Comparison of ENCODE assay signal across 11 mouse cellular contexts in genomic region chr11:97816176-97816575, GRCm38 (mm10). TPM values are rescaled to one million over a fixed set of nuclear protein-coding genes. Genes with fewer than 3 reads are reported as not detected.
DNase-seq lines count a peak whose midpoint lies in the region; ATAC-seq lines count a peak whose summit lies in the region.
"Had no signal": no experiment of that assay in that cellular context is flagged by ENCODE, and none has a peak within 500 bp of the region (broad histone marks: within the 10 kb centered on the region; RNA-seq: fewer than 3 reads in every experiment).

No protein-coding gene starts in this region.

- WGBS in hindbrain, embryonic 10.5 days = 80% methylated on average over 5 of the region's 5 CpGs
- WGBS in hindbrain, embryonic 13.5 days = 79% methylated on average over 5 of the region's 5 CpGs
- 70% methylated on average over 5 of the region's 5 CpGs for WGBS in lung, embryonic 16.5 days
- 49% methylated on average over 5 of the region's 5 CpGs for WGBS in embryonic facial prominence, embryonic 15.5 days
- 57% methylated on average over 5 of the region's 5 CpGs for WGBS in stomach, embryonic 16.5 days

- H3K4me2 ChIP-seq in hindbrain, embryonic 13.5 days = no peak overlapping the region
- no peak overlapping the region for H3K4me2 ChIP-seq in lung, embryonic 16.5 days (ENCODE audit: low read depth, low read length)
- H3K4me2 ChIP-seq in embryonic facial prominence, embryonic 15.5 days (replicated peaks) = peak overlapping the region; percentile 0; the same call in 1 of the 2 replicates
- no peak overlapping the region for H3K4me2 ChIP-seq in stomach, embryonic 16.5 days (ENCODE audit: low read depth, low read length)

- no peaks in the 10 kb centered on the region for H3K9me3 ChIP-seq in hindbrain, embryonic 10.5 days
- H3K9me3 ChIP-seq in hindbrain, embryonic 13.5 days = no peaks in the 10 kb centered on the region
- H3K9me3 ChIP-seq in lung, embryonic 16.5 days (ENCODE audit: control insufficient read depth, low read length) = no peaks in the 10 kb centered on the region
- H3K9me3 ChIP-seq in embryonic facial prominence, embryonic 15.5 days (replicated peaks) = no peaks in the 10 kb centered on the region
- H3K9me3 ChIP-seq in stomach, embryonic 16.5 days (replicated peaks; ENCODE audit: control insufficient read depth, low read length) = no peaks in the 10 kb centered on the region

- DNase-seq in hindbrain, embryonic 10.5 days (ENCODE audit: low spot score) = no peak
- no peak for DNase-seq in lung, postnatal 4 days
- DNase-seq in Muller cell, postnatal 12 days (ENCODE audit: inconsistent ontology term) = no peak
- DNase-seq: right cerebral cortex, adult 18-20 months; thymus, postnatal 36 days had no signal

- peak overlapping the region; percentile 57; the same call in 1 of the 2 replicates for H3K27ac ChIP-seq in hindbrain, embryonic 10.5 days
- H3K27ac ChIP-seq in hindbrain, embryonic 13.5 days = no peak overlapping the region
- H3K27ac ChIP-seq in lung, embryonic 16.5 days (ENCODE audit: low read length) = peak overlapping the region; percentile 55
- peak overlapping the region; percentile 39; the same call in 1 of the 2 replicates for H3K27ac ChIP-seq in embryonic facial prominence, embryonic 15.5 days (replicated peaks)
- H3K27ac ChIP-seq in stomach, embryonic 16.5 days (ENCODE audit: low read length) = peak overlapping the region; percentile 78

- no peak overlapping the region for H3K4me3 ChIP-seq in hindbrain, embryonic 10.5 days
- H3K4me3 ChIP-seq in hindbrain, embryonic 13.5 days = no peak overlapping the region
- H3K4me3 ChIP-seq in lung, embryonic 16.5 days (ENCODE audit: low read length) = no peak overlapping the region
- no peak overlapping the region for H3K4me3 ChIP-seq in embryonic facial prominence, embryonic 15.5 days (replicated peaks)
- no peak overlapping the region for H3K4me3 ChIP-seq in stomach, embryonic 16.5 days (replicated peaks; ENCODE audit: low read length)

- peaks cover 95% of the 10 kb centered on the region for H3K4me1 ChIP-seq in hindbrain, embryonic 10.5 days (replicated peaks)
- peaks cover 81% of the 10 kb centered on the region for H3K4me1 ChIP-seq in hindbrain, embryonic 13.5 days (replicated peaks)
- peaks cover 75% of the 10 kb centered on the region for H3K4me1 ChIP-seq in lung, embryonic 16.5 days (replicated peaks; ENCODE audit: control insufficient read depth, insufficient read depth, low read length)
- H3K4me1 ChIP-seq in embryonic facial prominence, embryonic 15.5 days = peaks cover 70% of the 10 kb centered on the region
- H3K4me1 ChIP-seq in stomach, embryonic 16.5 days (ENCODE audit: control insufficient read depth, insufficient read depth, low read length) = peaks cover 77% of the 10 kb centered on the region

- H3K27me3 ChIP-seq in hindbrain, embryonic 10.5 days (ENCODE audit: insufficient read depth, poor library complexity, severe bottlenecking) = no peaks in the 10 kb centered on the region
- no peaks in the 10 kb centered on the region for H3K27me3 ChIP-seq in hindbrain, embryonic 13.5 days
- H3K27me3 ChIP-seq in lung, embryonic 16.5 days (ENCODE audit: control insufficient read depth, insufficient read depth, low read depth, low read length) = no peaks in the 10 kb centered on the region
- no peaks in the 10 kb centered on the region for H3K27me3 ChIP-seq in embryonic facial prominence, embryonic 15.5 days
- no peaks in the 10 kb centered on the region for H3K27me3 ChIP-seq in stomach, embryonic 16.5 days (ENCODE audit: control insufficient read depth, insufficient read depth, low read length)

- peaks cover 38% of the 10 kb centered on the region for H3K36me3 ChIP-seq in hindbrain, embryonic 10.5 days
- H3K36me3 ChIP-seq in hindbrain, embryonic 13.5 days = peaks cover 54% of the 10 kb centered on the region
- H3K36me3 ChIP-seq in lung, embryonic 16.5 days (ENCODE audit: control insufficient read depth, insufficient read depth, low read length) = peaks cover 14% of the 10 kb centered on the region; the same call in 1 of the 2 replicates
- peaks cover 29% of the 10 kb centered on the region for H3K36me3 ChIP-seq in embryonic facial prominence, embryonic 15.5 days
- no peaks in the 10 kb centered on the region for H3K36me3 ChIP-seq in stomach, embryonic 16.5 days (ENCODE audit: control insufficient read depth, insufficient read depth, low read length)

- ATAC-seq in hindbrain, embryonic 13.5 days (ENCODE audit: low FRiP score) = no peak
- ATAC-seq in lung, embryonic 16.5 days (ENCODE audit: low read depth) = no peak
- ATAC-seq in embryonic facial prominence, embryonic 15.5 days (ENCODE audit: insufficient number of reproducible peaks, low FRiP score, low TSS enrichment, low read depth) = no peak
- ATAC-seq in stomach, embryonic 16.5 days (ENCODE audit: insufficient read depth, low FRiP score) = no peak
- ATAC-seq: forebrain, embryonic 14.5 days had no signal

- no peak overlapping the region for H3K9ac ChIP-seq in hindbrain, embryonic 13.5 days
- peak overlapping the region; percentile 13; the same call in 1 of the 2 replicates for H3K9ac ChIP-seq in lung, embryonic 16.5 days (ENCODE audit: low read length)
- H3K9ac ChIP-seq in embryonic facial prominence, embryonic 15.5 days = no peak overlapping the region
- 0 out of 2 replicates have a peak overlapping the region, but pooled peaks have one; percentile 27 for H3K9ac ChIP-seq in stomach, embryonic 16.5 days (ENCODE audit: low read length)

RNA-seq across cellular contexts. Expression of gene Lasp1, which starts 17.4 kb away (rescaled TPM):
- polyA plus RNA-seq in hindbrain, embryonic 10.5 days (2016; fragmentation: Nextera tagmentation; extraction: Ambion mirVana) = 77.7 and 90.1 TPM in 2 replicates
- 131 and 137 TPM in 2 replicates for polyA plus RNA-seq in hindbrain, embryonic 13.5 days (2015; fragmentation: Nextera tagmentation; extraction: Ambion mirVana)
- 163 and 167 TPM in 2 replicates for polyA plus RNA-seq in lung, embryonic 16.5 days (2015; fragmentation: Nextera tagmentation; extraction: Ambion mirVana)
- polyA plus RNA-seq in embryonic facial prominence, embryonic 15.5 days (2015; fragmentation: Nextera tagmentation; extraction: Ambion mirVana) = 117 and 121 TPM in 2 replicates
- 130 and 143 TPM in 2 replicates for polyA plus RNA-seq in stomach, embryonic 16.5 days (2015; fragmentation: Nextera tagmentation; extraction: Ambion mirVana)

RNA-seq across cellular contexts. Expression of gene B230217C12Rik, which starts 24.4 kb away (rescaled TPM):
- polyA plus RNA-seq in hindbrain, embryonic 10.5 days (2016; fragmentation: Nextera tagmentation; extraction: Ambion mirVana) = 10.0 and 12.3 TPM in 2 replicates
- 28.9 and 29.2 TPM in 2 replicates for polyA plus RNA-seq in hindbrain, embryonic 13.5 days (2015; fragmentation: Nextera tagmentation; extraction: Ambion mirVana)
- polyA plus RNA-seq in lung, embryonic 16.5 days (2015; fragmentation: Nextera tagmentation; extraction: Ambion mirVana) = 3.1 and 3.4 TPM in 2 replicates
- polyA plus RNA-seq in embryonic facial prominence, embryonic 15.5 days (2015; fragmentation: Nextera tagmentation; extraction: Ambion mirVana) = 6.8 and 7.4 TPM in 2 replicates
- polyA plus RNA-seq in stomach, embryonic 16.5 days (2015; fragmentation: Nextera tagmentation; extraction: Ambion mirVana) = 3.7 and 3.8 TPM in 2 replicates

RNA-seq across cellular contexts. Expression of gene Rpl23, which starts 33.9 kb away (rescaled TPM):
- 381 and 439 TPM in 2 replicates for polyA plus RNA-seq in hindbrain, embryonic 10.5 days (2016; fragmentation: Nextera tagmentation; extraction: Ambion mirVana)
- polyA plus RNA-seq in hindbrain, embryonic 13.5 days (2015; fragmentation: Nextera tagmentation; extraction: Ambion mirVana) = 369 and 380 TPM in 2 replicates
- polyA plus RNA-seq in lung, embryonic 16.5 days (2015; fragmentation: Nextera tagmentation; extraction: Ambion mirVana) = 495 and 578 TPM in 2 replicates
- polyA plus RNA-seq in embryonic facial prominence, embryonic 15.5 days (2015; fragmentation: Nextera tagmentation; extraction: Ambion mirVana) = 567 and 575 TPM in 2 replicates
- 439 and 586 TPM in 2 replicates for polyA plus RNA-seq in stomach, embryonic 16.5 days (2015; fragmentation: Nextera tagmentation; extraction: Ambion mirVana)

RNA-seq across cellular contexts. Expression of gene 1700001P01Rik, which starts 40.5 kb away (rescaled TPM):
- polyA plus RNA-seq in hindbrain, embryonic 10.5 days (2016; fragmentation: Nextera tagmentation; extraction: Ambion mirVana) = 0.37 and 0.80 TPM in 2 replicates
- 0.68 and 0.79 TPM in 2 replicates for polyA plus RNA-seq in hindbrain, embryonic 13.5 days (2015; fragmentation: Nextera tagmentation; extraction: Ambion mirVana)
- polyA plus RNA-seq in lung, embryonic 16.5 days (2015; fragmentation: Nextera tagmentation; extraction: Ambion mirVana) = 0.35 TPM in 1 of 2 replicates, not detected in the other
- polyA plus RNA-seq in embryonic facial prominence, embryonic 15.5 days (2015; fragmentation: Nextera tagmentation; extraction: Ambion mirVana) = 0.95 TPM in 1 of 2 replicates, not detected in the other
- polyA plus RNA-seq in stomach, embryonic 16.5 days (2015; fragmentation: Nextera tagmentation; extraction: Ambion mirVana) = not detected in 2 replicates
- polyA plus RNA-seq: large intestine, adult 2 months had no signal

RNA-seq across cellular contexts. Expression of gene Cwc25, which starts 49.8 kb away (rescaled TPM):
- polyA plus RNA-seq in hindbrain, embryonic 10.5 days (2016; fragmentation: Nextera tagmentation; extraction: Ambion mirVana) = 19.4 and 20.6 TPM in 2 replicates
- polyA plus RNA-seq in hindbrain, embryonic 13.5 days (2015; fragmentation: Nextera tagmentation; extraction: Ambion mirVana) = 17.6 and 18.3 TPM in 2 replicates
- 16.1 and 18.5 TPM in 2 replicates for polyA plus RNA-seq in lung, embryonic 16.5 days (2015; fragmentation: Nextera tagmentation; extraction: Ambion mirVana)
- 18.0 and 20.7 TPM in 2 replicates for polyA plus RNA-seq in embryonic facial prominence, embryonic 15.5 days (2015; fragmentation: Nextera tagmentation; extraction: Ambion mirVana)
- polyA plus RNA-seq in stomach, embryonic 16.5 days (2015; fragmentation: Nextera tagmentation; extraction: Ambion mirVana) = 15.0 and 16.3 TPM in 2 replicates

Comparison
In these comparisons a context has a peak if more than half of its experiments do, and no peak if none do; other contexts are left out.
1. H3K9ac ChIP-seq: peak in lung, embryonic 16.5 days (single experiment) and stomach, embryonic 16.5 days (single experiment); none in hindbrain, embryonic 13.5 days (single experiment) and embryonic facial prominence, embryonic 15.5 days (single experiment).